Mouse (Mus musculus) forebrain, embryonic 12.5 days (tissue): ENCODE results near the gene Rsbn1l. TPM values are rescaled to one million over a fixed set of nuclear protein-coding genes. Genes with fewer than 3 reads are reported as not detected.
"Not testable (repeated sequence)": the region's sequence is repeated elsewhere in the genome, so short reads cannot be mapped to it uniquely, and the experiment has no call there.

ENCODE experiments used
- ATAC-seq: fragments of 200-750 bp; cut with Nextera tagmentation; 2 replicates; pipeline ENCODE4 v1.8.0; 2017; ENCODE audit warnings: moderate TSS enrichment; ENCODE audit not compliant: low FRiP score
- H3K27ac ChIP-seq: fragments of 300-500 bp; sonication (generic); 2 replicates; pipeline ENCODE4 v1.5.1; 2016; ENCODE audit warnings: mild to moderate bottlenecking
- H3K27me3 ChIP-seq: fragments of 300-500 bp; sonication (generic); 2 replicates; pipeline ENCODE4 v1.6.1; 2016; ENCODE audit warnings: mild to moderate bottlenecking
- H3K36me3 ChIP-seq: fragments of 300-500 bp; sonication (generic); replicated peaks from 2 replicates; pipeline ENCODE4 v1.6.1; 2016; ENCODE audit warnings: mild to moderate bottlenecking
- H3K4me1 ChIP-seq: fragments of 300-500 bp; sonication (generic); 2 replicates; pipeline ENCODE4 v1.6.1; 2016
- H3K4me2 ChIP-seq: fragments of 300-500 bp; sonication (generic); 2 replicates; pipeline ENCODE4 v1.6.1; 2016; ENCODE audit warnings: mild to moderate bottlenecking, moderate library complexity
- H3K4me3 ChIP-seq: fragments of 300-500 bp; sonication (generic); replicated peaks from 2 replicates; pipeline ENCODE4 v1.5.1; 2016; ENCODE audit warnings: mild to moderate bottlenecking
- H3K9ac ChIP-seq: fragments of 300-500 bp; sonication (generic); 2 replicates; pipeline ENCODE4 v1.6.1; 2016; ENCODE audit warnings: mild to moderate bottlenecking
- H3K9me3 ChIP-seq: fragments of 300-500 bp; sonication (generic); 2 replicates; pipeline ENCODE4 v1.6.1; 2016
- WGBS: fragments of 180-500 bp; shearing (Covaris S2); methylation state at CpG from one replicate; pipeline ENCODE4 v1.1.7; 2016; 5-methylcytosine and 5-hydroxymethylcytosine counted together
- polyA plus RNA-seq: library from polyadenylated mRNA; unstranded; fragments of >200 nt; fragmentation: Nextera tagmentation; extraction: Ambion mirVana; gene quantifications from 2 replicates; pipeline ENCODE4 v1.2.1, GENCODE M21; 2016

Rsbn1l gene
- polyA plus RNA-seq, 1 experiment from 2014 or later: 7.3 TPM

DNA sequence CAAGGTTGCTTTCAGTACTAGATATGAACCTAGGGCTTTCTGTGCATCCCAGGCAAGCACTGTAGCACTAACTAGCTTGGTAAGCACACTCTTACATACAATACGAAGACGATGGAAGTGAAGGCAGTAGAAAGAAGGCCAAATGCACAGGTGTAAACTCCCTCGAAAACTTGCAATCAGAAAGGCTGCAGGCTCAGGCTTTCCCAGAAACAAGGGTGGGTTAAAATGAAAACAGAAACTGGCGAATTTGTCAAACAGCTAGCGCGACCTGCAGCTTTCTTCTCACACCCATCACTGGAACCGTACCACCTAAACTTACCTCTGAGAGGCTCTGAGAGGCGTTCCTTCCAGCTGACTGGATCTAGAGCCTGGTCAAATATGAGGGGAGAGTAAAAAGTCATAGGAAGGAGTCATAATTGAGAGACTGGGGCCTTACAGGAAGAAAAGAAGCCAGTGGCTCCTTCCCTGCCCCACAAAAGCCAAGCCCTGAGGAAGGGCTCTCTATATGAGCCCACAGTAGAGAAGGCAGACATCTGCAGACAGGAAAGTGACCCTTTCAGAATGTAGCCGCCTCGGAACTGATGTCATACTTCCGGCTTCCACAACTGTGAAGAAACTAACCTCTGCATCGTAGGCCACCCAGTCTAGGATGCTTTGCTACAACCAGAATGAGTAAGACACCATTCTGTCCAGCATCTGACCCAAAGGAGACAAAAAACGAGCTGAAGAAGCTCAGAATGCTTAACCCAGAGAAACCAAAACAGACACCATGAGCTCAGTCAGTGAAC is 11.0 kb downstream of the Rsbn1l start:
- no peak overlapping the region for H3K9ac ChIP-seq
- H3K27ac ChIP-seq: 0 out of 2 replicates have a peak overlapping the region, but pooled peaks have one; percentile 6
- 81% methylated on average over 13 of the region's 13 CpGs for WGBS
- H3K4me2 ChIP-seq: no peak overlapping the region
- no peaks in the 10 kb centered on the region for H3K36me3 ChIP-seq
- ATAC-seq: no peak
- no peak overlapping the region for H3K4me3 ChIP-seq
- peaks cover 14% of the 10 kb centered on the region for H3K4me1 ChIP-seq
- no peaks in the 10 kb centered on the region for H3K9me3 ChIP-seq
- no peaks in the 10 kb centered on the region for H3K27me3 ChIP-seq

DNA sequence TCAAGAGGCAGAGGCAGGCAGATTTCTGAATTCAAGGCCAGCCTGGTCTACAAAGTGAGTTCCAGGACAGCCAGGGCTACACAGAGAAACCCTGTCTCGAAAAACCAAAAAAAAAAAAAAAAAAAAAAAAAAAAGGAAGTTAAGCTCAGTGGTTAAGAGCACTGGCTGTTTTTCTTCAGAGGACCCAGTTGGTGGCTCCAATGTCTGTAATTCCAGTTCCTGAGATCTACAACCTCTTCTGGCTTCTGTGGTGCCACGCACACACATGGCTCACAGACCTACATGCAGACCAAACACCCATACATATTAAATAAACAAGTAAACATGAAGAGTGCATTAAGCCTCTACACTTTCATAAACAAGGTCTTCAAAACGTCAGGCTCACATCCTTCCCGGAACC is 12.4 kb downstream of the Rsbn1l start:
- not testable (repeated sequence) for H3K36me3 ChIP-seq, H3K27me3 ChIP-seq, H3K9ac ChIP-seq, H3K4me2 ChIP-seq, H3K4me1 ChIP-seq, H3K9me3 ChIP-seq, ATAC-seq, H3K4me3 ChIP-seq, H3K27ac ChIP-seq
- WGBS: 93% methylated on average over 3 of the region's 4 CpGs

DNA sequence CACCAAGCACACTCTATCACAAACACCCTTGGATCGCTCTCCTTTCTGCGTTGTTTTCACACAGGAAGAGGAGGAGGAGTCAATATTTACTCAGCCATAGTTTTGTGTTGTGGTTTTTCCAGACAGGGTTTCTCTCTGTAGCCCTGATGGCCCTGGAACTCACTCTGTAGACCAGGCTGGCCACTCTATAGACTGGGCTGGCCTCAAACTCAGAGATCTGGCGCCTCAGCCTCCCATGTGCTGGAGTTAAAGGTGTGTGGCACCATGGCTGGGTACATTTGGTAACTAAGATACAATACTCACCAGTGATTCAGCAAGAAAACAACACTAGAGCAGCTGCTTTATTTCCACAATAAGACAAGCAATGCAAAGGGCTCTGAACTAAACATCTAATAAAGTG is 13.7 kb downstream of the Rsbn1l start:
- no peak overlapping the region for H3K4me3 ChIP-seq
- H3K9ac ChIP-seq: no peak overlapping the region
- no peak overlapping the region for H3K4me2 ChIP-seq
- 95% methylated on average over 3 of the region's 3 CpGs for WGBS
- no peak for ATAC-seq
- H3K9me3 ChIP-seq: no peaks in the 10 kb centered on the region
- no peaks in the 10 kb centered on the region for H3K27me3 ChIP-seq
- peaks cover 9% of the 10 kb centered on the region for H3K4me1 ChIP-seq
- H3K27ac ChIP-seq: no peak overlapping the region
- no peaks in the 10 kb centered on the region for H3K36me3 ChIP-seq

DNA sequence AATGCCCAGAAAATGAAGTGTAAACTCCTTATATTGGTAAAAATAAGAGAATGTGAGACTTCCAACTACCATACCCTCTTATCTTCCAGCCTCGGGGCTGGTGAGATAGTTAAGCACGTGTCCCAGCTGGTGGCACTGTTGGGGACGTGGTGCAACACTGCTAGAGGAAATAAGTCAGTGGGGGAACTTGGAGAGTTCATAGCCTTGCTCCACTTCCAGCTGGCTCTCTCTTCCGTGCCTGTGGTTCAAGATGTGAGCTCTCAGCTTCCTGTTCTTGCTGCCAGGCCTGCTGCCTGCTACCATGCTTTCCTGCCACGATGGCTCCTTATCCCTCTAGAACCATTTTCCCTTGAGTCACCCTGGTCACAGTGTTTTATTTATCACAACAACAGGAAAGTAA is 15.0 kb downstream of the Rsbn1l start:
- no peak overlapping the region for H3K4me3 ChIP-seq
- no peak overlapping the region for H3K4me2 ChIP-seq
- H3K36me3 ChIP-seq: no peaks in the 10 kb centered on the region
- peaks cover 9% of the 10 kb centered on the region for H3K4me1 ChIP-seq
- no peaks in the 10 kb centered on the region for H3K27me3 ChIP-seq
- no peak overlapping the region for H3K9ac ChIP-seq
- no peak overlapping the region for H3K27ac ChIP-seq
- no peak for ATAC-seq
- WGBS: 70% methylated on average over 5 of the region's 5 CpGs
- H3K9me3 ChIP-seq: no peaks in the 10 kb centered on the region

DNA sequence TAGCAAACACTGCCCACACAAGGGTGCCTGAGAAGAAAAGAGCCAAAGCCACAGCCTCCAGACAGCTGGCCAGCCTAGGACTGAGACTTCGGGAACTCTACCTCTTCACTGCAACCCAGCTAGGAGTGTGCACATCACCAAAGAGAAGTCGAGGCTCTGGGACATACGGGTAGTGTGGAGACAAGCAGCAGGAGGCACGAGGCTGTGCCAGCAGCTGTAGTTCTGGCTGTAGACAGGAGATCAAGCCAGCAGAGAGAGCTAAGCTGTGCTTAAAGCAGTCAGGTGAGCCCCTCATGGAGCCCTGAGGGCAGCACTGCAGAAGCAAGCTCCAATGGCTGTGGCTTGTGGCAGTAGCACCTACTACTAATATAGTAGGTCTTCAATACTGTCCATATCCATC is 15.5 kb downstream of the Rsbn1l start:
- Histone ChIP-seq H3K9ac (no peak overlapping the region), H3K9me3 (no peaks in the 10 kb centered on the region), H3K27ac (no peak overlapping the region), H3K4me1 (peaks cover 9% of the 10 kb centered on the region), H3K4me2 (no peak overlapping the region), H3K27me3 (no peaks in the 10 kb centered on the region), H3K36me3 (no peaks in the 10 kb centered on the region), H3K4me3 (no peak overlapping the region)
- 85% methylated on average over 4 of the region's 4 CpGs for WGBS
- ATAC-seq: no peak

DNA sequence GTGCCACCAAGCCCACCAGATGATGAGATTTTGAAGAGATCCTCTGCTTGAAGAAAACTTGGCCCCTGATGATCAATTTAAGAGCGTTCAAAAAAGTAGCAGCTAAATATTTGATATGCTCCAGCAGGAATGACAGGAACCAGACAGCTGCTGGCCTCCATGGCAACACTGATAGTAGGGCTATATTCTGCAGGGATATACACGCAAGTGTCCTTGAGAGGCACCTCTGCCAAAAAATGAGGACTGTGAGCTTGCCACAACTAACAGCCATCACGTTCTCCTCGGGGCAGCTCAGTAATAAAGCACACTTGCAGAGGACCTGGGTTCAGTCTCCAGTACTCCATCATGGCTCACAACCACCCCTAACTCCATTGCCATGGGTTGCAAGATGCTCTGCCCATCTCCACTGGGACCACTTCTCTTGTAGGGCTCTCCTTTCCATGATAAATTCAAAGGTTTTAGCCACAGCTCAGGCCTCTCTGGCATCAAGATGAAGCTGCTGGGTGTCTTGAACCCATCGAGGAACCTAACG is 16.1 kb downstream of the Rsbn1l start:
- 93% methylated on average over 6 of the region's 6 CpGs for WGBS
- Histone ChIP-seq H3K9ac (no peak overlapping the region), H3K36me3 (no peaks in the 10 kb centered on the region), H3K4me3 (no peak overlapping the region), H3K4me2 (no peak overlapping the region), H3K9me3 (no peaks in the 10 kb centered on the region), H3K4me1 (peaks cover 8% of the 10 kb centered on the region), H3K27me3 (no peaks in the 10 kb centered on the region), H3K27ac (no peak overlapping the region)
- ATAC-seq: no peak

DNA sequence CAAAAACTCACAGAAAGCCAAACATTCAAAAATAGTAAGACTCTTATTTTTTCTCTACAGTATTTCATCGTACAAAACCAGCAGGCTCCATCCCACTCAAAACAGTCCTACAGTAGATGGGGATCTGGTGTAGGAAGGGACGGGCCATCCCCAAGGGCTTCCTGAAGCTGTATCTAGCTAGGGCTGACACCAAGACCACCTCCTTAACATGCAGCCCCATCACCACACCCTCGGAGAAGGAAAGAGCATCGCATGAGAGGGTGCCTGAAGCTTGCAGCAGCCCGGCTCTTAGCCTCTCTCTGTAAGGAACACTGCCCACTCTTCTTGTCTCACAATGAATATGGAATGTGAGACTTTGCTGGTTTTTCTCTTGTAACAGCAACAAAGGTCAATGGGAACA is 17.7 kb downstream of the Rsbn1l start:
- no peak for ATAC-seq
- Histone ChIP-seq H3K4me1 (peaks cover 6% of the 10 kb centered on the region), H3K27ac (no peak overlapping the region), H3K9me3 (no peaks in the 10 kb centered on the region), H3K27me3 (no peaks in the 10 kb centered on the region), H3K4me2 (no peak overlapping the region), H3K4me3 (no peak overlapping the region), H3K9ac (no peak overlapping the region), H3K36me3 (no peaks in the 10 kb centered on the region)
- 72% methylated on average over 5 of the region's 5 CpGs for WGBS

DNA sequence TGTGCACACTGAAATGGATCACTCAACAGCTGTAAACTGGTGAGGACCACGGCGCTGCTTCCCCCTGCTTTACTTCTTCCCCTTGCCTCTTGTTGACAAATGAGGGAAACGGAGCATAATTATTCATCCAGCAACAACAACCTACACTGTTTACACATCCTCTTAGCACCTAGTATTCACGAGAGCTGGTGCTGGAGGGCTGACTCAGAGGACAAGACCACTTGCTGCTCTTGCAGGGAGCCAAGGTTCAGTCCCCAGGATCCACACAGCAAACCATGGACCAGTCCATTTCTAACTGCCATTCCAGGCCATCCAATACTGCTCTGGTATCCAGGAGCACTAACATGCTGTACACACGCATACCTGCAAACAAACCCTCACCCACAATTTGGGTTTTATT is 20.3 kb downstream of the Rsbn1l start:
- H3K27ac ChIP-seq: no peak overlapping the region
- H3K4me2 ChIP-seq: no peak overlapping the region
- no peaks in the 10 kb centered on the region for H3K36me3 ChIP-seq
- 91% methylated on average over 5 of the region's 5 CpGs for WGBS
- H3K9ac ChIP-seq: no peak overlapping the region
- peaks cover 6% of the 10 kb centered on the region for H3K4me1 ChIP-seq
- no peaks in the 10 kb centered on the region for H3K27me3 ChIP-seq
- no peak for ATAC-seq
- H3K9me3 ChIP-seq: no peaks in the 10 kb centered on the region
- no peak overlapping the region for H3K4me3 ChIP-seq

DNA sequence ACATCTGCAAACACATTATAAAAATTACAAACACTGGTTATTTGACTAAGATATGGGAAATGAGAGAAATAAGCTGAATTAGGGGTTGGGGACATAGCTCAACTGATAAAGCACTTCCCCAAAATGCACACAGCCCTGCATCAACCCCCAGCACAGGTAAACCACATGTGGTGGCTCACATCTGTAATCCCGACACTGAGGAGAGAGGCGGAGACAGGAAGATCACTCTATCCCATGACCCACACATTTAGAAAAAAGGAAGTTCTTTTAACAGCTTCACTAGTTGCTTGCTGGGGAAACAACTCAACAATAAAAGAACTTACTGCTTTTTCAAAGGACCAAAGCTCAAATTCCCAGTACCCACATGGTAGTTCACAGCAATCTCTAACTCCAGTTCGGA is 23.6 kb downstream of the Rsbn1l start:
- H3K27me3 ChIP-seq: no peaks in the 10 kb centered on the region
- H3K4me2 ChIP-seq: no peak overlapping the region
- ATAC-seq: no peak
- H3K9me3 ChIP-seq: no peaks in the 10 kb centered on the region
- H3K27ac ChIP-seq: no peak overlapping the region
- H3K4me1 ChIP-seq: no peaks in the 10 kb centered on the region
- no peaks in the 10 kb centered on the region for H3K36me3 ChIP-seq
- H3K9ac ChIP-seq: no peak overlapping the region
- 96% methylated on average over 3 of the region's 3 CpGs for WGBS
- no peak overlapping the region for H3K4me3 ChIP-seq

DNA sequence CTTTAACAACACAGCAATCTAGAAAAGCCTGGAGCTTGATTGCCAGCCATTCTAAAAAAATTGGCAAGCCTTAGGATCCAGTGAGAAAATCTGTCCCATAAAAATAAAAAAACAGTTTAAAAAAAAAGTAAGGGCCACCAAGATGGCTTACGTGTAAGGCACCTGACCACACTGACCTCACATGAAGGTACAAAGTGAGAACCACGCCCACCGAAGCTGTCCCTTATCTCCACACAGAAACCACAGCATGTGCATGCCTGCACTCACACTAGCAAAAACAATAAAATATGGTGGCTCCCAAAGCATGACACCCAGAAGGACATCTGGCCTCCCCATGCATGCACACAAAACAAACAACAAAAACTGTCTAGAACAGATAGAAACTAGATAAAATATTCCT is 24.9 kb downstream of the Rsbn1l start:
- Histone ChIP-seq H3K9me3 (no peaks in the 10 kb centered on the region), H3K27ac (no peak overlapping the region), H3K9ac (no peak overlapping the region), H3K4me2 (no peak overlapping the region), H3K27me3 (no peaks in the 10 kb centered on the region), H3K4me1 (no peaks in the 10 kb centered on the region), H3K36me3 (no peaks in the 10 kb centered on the region), H3K4me3 (no peak overlapping the region)
- no peak for ATAC-seq
- WGBS: 93% methylated on average over 3 of the region's 3 CpGs

DNA sequence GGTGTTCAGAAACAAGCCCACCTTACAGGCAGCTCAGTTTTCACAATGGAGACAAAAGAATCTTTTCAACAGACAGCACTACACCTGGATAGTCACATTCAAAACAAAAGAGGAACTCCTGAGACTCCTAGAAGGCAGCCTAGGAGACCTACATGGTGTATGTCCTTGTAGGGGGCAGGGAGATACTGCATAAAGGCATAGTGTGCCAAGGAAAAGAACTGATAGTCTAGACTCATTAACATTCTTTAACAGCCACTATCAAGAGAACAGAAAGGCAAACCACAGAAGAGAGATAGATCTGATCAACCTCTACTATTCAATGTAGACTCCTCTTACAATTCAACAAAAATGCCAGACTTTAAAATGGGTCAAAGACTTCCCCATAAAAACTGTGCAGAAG is 25.8 kb downstream of the Rsbn1l start:
- H3K4me3 ChIP-seq: no peak overlapping the region
- ATAC-seq: no peak
- H3K4me2 ChIP-seq: no peak overlapping the region
- H3K9ac ChIP-seq: no peak overlapping the region
- no peaks in the 10 kb centered on the region for H3K4me1 ChIP-seq
- H3K27me3 ChIP-seq: no peaks in the 10 kb centered on the region
- no peaks in the 10 kb centered on the region for H3K9me3 ChIP-seq
- H3K27ac ChIP-seq: no peak overlapping the region
- no peaks in the 10 kb centered on the region for H3K36me3 ChIP-seq

DNA sequence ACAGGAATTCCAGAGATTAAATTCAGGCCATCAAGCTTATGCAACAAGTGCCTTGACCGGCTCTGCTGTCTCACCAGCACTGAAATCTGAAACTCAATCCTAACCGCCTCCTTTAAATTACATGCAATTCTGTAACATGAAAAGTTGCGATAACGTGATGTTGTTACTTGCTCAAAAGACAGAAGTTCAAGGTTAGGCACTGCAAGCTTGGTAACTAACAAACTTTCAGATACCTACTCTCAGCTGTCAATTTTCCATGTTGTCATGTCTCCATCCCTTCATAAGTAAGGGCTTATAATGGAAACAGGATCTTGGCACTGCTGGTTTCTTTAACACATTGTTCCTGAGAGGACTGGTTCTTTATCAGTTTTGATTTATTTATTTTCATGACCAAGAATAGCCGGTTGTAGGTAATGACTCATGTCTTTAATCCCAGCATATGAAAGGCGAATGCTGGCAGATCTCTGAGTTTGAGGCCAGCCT is 26.5 kb downstream of the Rsbn1l start:
- no peaks in the 10 kb centered on the region for H3K4me1 ChIP-seq
- H3K4me2 ChIP-seq: no peak overlapping the region
- no peak for ATAC-seq
- H3K36me3 ChIP-seq: no peaks in the 10 kb centered on the region
- no peak overlapping the region for H3K4me3 ChIP-seq
- no peaks in the 10 kb centered on the region for H3K9me3 ChIP-seq
- no peak overlapping the region for H3K27ac ChIP-seq
- H3K27me3 ChIP-seq: no peaks in the 10 kb centered on the region
- WGBS: 91% methylated on average over 6 of the region's 6 CpGs
- H3K9ac ChIP-seq: no peak overlapping the region

DNA sequence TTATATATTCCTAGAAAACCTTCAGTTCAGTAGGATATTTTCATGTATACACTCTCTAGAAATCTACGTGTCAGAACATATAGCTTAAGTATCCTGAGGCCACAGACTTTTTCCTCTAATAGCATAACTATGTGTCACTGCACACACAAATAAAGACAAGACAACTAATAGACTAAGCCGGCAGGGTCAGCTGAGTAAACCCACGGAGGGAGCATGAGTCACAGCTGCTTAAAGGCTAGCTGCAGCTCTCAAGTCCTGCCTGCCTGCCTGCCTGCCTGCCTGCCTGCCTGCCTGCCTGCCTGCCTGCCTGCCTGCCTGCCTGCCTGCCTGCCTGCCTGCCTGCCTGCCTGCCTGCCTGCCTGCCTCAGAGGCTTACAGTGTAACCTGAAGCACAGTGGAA is 30.7 kb downstream of the Rsbn1l start:
- Histone ChIP-seq H3K4me2 (no peak overlapping the region), H3K9ac (no peak overlapping the region), H3K27me3 (no peaks in the 10 kb centered on the region), H3K36me3 (no peaks in the 10 kb centered on the region), H3K4me3 (no peak overlapping the region), H3K4me1 (no peaks in the 10 kb centered on the region), H3K9me3 (no peaks in the 10 kb centered on the region), H3K27ac (no peak overlapping the region)
- ATAC-seq: no peak
- 87% methylated on average over 3 of the region's 3 CpGs for WGBS
